Mouse (Mus musculus): ENCODE data around the gene Coro1c.

Gene Coro1c

GRCm38 (mm10) chr5:113908592-113909441 lies at the start of gene Coro1c:
Gene Coro1c (minus strand): TSS chr5:113908758.
- peak; percentile 96 for DNase-seq (ENCODE audit: low read depth)

- peak; percentile 87 for DNase-seq (ENCODE audit: low read depth)
These were observed 48.0 kb upstream of the Coro1c start for GRCm38 (mm10) chr5:113956510-113956909.

GRCm38 (mm10) chr5:113955691-113956090 lies 47.1 kb upstream of the Coro1c start:
- DNase-seq (ENCODE audit: low read depth) = no peak

- no peak for DNase-seq (ENCODE audit: low read depth)
These were observed 46.7 kb upstream of the Coro1c start for GRCm38 (mm10) chr5:113955281-113955680.

GRCm38 (mm10) chr5:113954421-113954820 lies 45.9 kb upstream of the Coro1c start:
- DNase-seq (ENCODE audit: low read depth) = peak; percentile 82

- DNase-seq (ENCODE audit: low read depth) = no peak
These were observed 44.0 kb upstream of the Coro1c start for GRCm38 (mm10) chr5:113952519-113952918.

- peak; percentile 45 for DNase-seq (ENCODE audit: low read depth)
These were observed 43.1 kb upstream of the Coro1c start for GRCm38 (mm10) chr5:113951693-113952071.

GRCm38 (mm10) chr5:113950786-113951692 lies 42.5 kb upstream of the Coro1c start:
- DNase-seq (ENCODE audit: low read depth) = no peak

- DNase-seq (ENCODE audit: low read depth) = no peak
These were observed 41.6 kb upstream of the Coro1c start for GRCm38 (mm10) chr5:113950133-113950532.

- DNase-seq (ENCODE audit: low read depth) = no peak
These were observed 38.7 kb upstream of the Coro1c start for GRCm38 (mm10) chr5:113947280-113947679.

GRCm38 (mm10) chr5:113945126-113945525 lies 36.6 kb upstream of the Coro1c start:
- no peak for DNase-seq (ENCODE audit: low read depth)

- no peak for DNase-seq (ENCODE audit: low read depth)
These were observed 34.8 kb upstream of the Coro1c start for GRCm38 (mm10) chr5:113943328-113943727.

- DNase-seq (ENCODE audit: low read depth) = no peak
These were observed 34.0 kb upstream of the Coro1c start for GRCm38 (mm10) chr5:113942580-113942979.

- no peak for DNase-seq (ENCODE audit: low read depth)
These were observed 30.8 kb upstream of the Coro1c start for GRCm38 (mm10) chr5:113939263-113939900.

GRCm38 (mm10) chr5:113937650-113938049 lies 29.1 kb upstream of the Coro1c start:
- no peak for DNase-seq (ENCODE audit: low read depth)

GRCm38 (mm10) chr5:113933889-113934288 lies 25.3 kb upstream of the Coro1c start:
- DNase-seq (ENCODE audit: low read depth) = no peak

GRCm38 (mm10) chr5:113933480-113933879 lies 24.9 kb upstream of the Coro1c start:
- DNase-seq (ENCODE audit: low read depth) = no peak

- no peak for DNase-seq (ENCODE audit: low read depth)
These were observed 23.8 kb upstream of the Coro1c start for GRCm38 (mm10) chr5:113932310-113932709.

GRCm38 (mm10) chr5:113930648-113931609 lies 22.4 kb upstream of the Coro1c start:
- no peak for DNase-seq (ENCODE audit: low read depth)

GRCm38 (mm10) chr5:113929950-113930647 lies 21.5 kb upstream of the Coro1c start:
- DNase-seq (ENCODE audit: low read depth) = no peak

GRCm38 (mm10) chr5:113929526-113929925 lies 21.0 kb upstream of the Coro1c start:
- no peak for DNase-seq (ENCODE audit: low read depth)

Data from c-Kit-positive CD71-positive TER-119-negative erythroid progenitor cells, embryonic 14.5 days (primary cell).